In the genomic region with DNA sequence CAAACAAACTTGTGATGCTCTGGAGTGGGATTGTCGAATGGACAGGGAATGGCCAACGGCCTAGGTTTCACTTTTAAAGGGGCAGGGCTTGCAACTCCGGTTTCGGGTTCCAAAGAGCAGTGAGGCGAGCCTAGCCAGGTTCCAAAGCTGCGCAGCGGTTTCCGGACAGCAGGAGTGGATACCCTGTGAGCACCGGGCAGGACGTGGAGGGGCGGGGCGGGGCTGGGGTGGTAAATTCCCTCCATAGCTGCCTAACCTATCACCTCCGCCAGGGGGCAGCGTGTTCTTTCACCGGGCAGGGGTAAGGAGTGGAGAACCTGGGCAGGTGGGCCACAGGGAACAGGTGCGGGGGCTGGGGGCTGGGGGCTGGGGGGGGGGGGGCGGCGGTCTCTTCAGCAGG, we compare ENCODE assay signal across 8 mouse cellular contexts. TPM values are rescaled to one million over a fixed set of nuclear protein-coding genes. Genes with fewer than 3 reads are reported as not detected.
DNase-seq lines count a peak whose midpoint lies in the region; ATAC-seq lines count a peak whose summit lies in the region.

A gene (plus strand): TSS at position 112 of the 400 bp plus-strand sequence.

- H3K9me3 ChIP-seq in forebrain, embryonic 14.5 days (replicated peaks; ENCODE audit: control insufficient read depth, low read length), result no peaks in the 10 kb centered on the region

- no peak within 1 kb of the TSS for H3K27ac ChIP-seq in forebrain, embryonic 14.5 days (ENCODE audit: low read depth, low read length)

- H3K9ac ChIP-seq in forebrain, embryonic 14.5 days (ENCODE audit: low read length), result peak within 1 kb of the TSS; percentile 17

- WGBS in forebrain, embryonic 14.5 days, result 6% methylated on average over 16 of the region's 18 CpGs

- no peaks in the 10 kb centered on the region for H3K36me3 ChIP-seq in forebrain, embryonic 14.5 days (ENCODE audit: control insufficient read depth, insufficient read depth, low read length)

- peak within 1 kb of the TSS; percentile 63; the same call in 1 of the 2 replicates for H3K4me3 ChIP-seq in forebrain, embryonic 14.5 days (ENCODE audit: low read depth, low read length)

- peaks cover 5% of the 10 kb centered on the region; the same call in 1 of the 2 replicates for H3K4me1 ChIP-seq in forebrain, embryonic 14.5 days (ENCODE audit: control insufficient read depth, insufficient read depth, low read length)

- peak within 1 kb of the TSS; percentile 89 for H3K4me2 ChIP-seq in forebrain, embryonic 14.5 days (ENCODE audit: low read length)

- ATAC-seq in forebrain, embryonic 14.5 days, result no peak

- peak; percentile 56 to 70 for DNase-seq in CD8-positive naive resting alpha-beta T cell, adult 2 months (ENCODE audit: low read depth in 2 of 2, low spot score in 2 of 2)
- DNase-seq in adrenal gland, adult 8-10 months, result no peak
- no peak for DNase-seq in forebrain, embryonic 14.5 days (ENCODE audit: low spot score)
- DNase-seq in heart, postnatal 4 days, result peak; percentile 74
- DNase-seq in layer of hippocampus, postnatal 14 days (ENCODE audit: low spot score in 2 of 2), result no peak
- DNase-seq in lung, postnatal 25 days (ENCODE audit: low spot score), result peak; percentile 68
- peak; percentile 54 to 74 for DNase-seq in spleen, adult 18-20 months
- no peak for DNase-seq in frontal cortex, postnatal 10 days (ENCODE audit: low spot score in 2 of 2)

- peaks cover 4% of the 10 kb centered on the region for H3K27me3 ChIP-seq in forebrain, embryonic 14.5 days (replicated peaks; ENCODE audit: control insufficient read depth, insufficient read depth, low read length)

RNA-seq across cellular contexts. Expression of the gene that starts here (rescaled TPM):
- 10 to 100 TPM; 29.5 to 52.6 (median 34.7) TPM for total RNA-seq in adrenal gland, adult 8-10 months (2022)
- polyA plus RNA-seq in forebrain, embryonic 14.5 days (2014; fragmentation: Nextera tagmentation; extraction: Ambion mirVana), result 4.3 and 4.7 TPM in 2 replicates
- 10 to 100 TPM; 24.7 to 27.0 TPM for total RNA-seq in heart, postnatal 4 days (2021)
- total RNA-seq in layer of hippocampus, postnatal 14 days (2021), result 10 to 100 TPM; 17.9 to 19.8 TPM

Comparison
In these comparisons a context has a peak if more than half of its experiments do, and no peak if none do; other contexts are left out.
1. DNase-seq: peak in CD8-positive naive resting alpha-beta T cell, adult 2 months (2 of 2), heart, postnatal 4 days (single experiment), lung, postnatal 25 days (single experiment) and spleen, adult 18-20 months (2 of 2); none in adrenal gland, adult 8-10 months (single experiment), forebrain, embryonic 14.5 days (single experiment), layer of hippocampus, postnatal 14 days (0 of 2) and frontal cortex, postnatal 10 days (0 of 2).